Mouse (Mus musculus) thymus, postnatal 25 days (tissue): ENCODE results near the gene Ddc.
A peak's percentile ranks its signal among the peaks of the same experiment; 100 is the strongest.

Experiments
- DNase-seq: peaks from one replicate; pipeline ENCODE4 v3.0.0; 2022

Gene Ddc

DNA sequence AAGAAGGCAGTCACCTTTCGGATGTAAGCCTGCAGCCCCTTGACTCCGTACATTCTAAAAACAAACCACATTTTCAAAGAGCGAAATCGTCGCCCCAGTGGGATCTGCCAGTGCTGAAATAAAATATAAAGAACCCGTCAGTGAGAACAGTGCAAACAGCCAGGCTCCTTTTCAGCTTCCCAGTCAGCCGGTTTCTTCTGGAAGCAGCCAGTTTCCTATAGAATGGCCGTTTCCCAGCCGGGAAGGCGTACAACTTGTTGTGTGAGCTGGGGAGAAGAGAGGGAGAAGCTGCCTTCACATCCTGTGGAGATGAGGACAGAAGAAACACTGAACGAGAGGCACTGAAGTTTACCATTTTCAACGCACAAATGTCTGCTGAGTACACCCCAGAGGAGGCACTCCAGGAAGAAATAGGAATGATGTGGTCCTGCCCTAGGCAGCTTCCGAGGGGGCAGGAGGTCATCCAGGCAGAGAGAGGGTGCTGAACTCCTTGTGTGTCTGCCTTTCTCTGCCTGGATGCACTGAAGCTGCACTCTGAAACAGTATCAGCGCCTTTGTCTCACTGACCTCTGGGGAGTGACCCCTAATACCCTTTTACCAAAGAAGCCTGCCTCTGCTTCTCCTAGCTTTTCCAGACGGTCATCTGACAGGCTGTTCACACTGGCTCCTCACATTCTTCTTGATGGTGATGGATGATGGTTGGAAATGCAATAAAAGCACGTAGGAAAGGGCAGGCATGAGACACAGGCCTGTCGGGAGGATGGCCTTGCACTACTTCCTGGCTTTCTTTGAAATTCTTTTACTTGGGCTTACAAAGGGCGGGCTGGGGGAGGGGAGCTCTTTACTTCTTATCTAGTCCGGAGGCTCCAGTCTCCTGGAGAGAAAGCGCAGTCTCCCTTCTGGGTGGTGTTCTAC lies 75.5 kb downstream of the Ddc start:
- no peak for DNase-seq

DNA sequence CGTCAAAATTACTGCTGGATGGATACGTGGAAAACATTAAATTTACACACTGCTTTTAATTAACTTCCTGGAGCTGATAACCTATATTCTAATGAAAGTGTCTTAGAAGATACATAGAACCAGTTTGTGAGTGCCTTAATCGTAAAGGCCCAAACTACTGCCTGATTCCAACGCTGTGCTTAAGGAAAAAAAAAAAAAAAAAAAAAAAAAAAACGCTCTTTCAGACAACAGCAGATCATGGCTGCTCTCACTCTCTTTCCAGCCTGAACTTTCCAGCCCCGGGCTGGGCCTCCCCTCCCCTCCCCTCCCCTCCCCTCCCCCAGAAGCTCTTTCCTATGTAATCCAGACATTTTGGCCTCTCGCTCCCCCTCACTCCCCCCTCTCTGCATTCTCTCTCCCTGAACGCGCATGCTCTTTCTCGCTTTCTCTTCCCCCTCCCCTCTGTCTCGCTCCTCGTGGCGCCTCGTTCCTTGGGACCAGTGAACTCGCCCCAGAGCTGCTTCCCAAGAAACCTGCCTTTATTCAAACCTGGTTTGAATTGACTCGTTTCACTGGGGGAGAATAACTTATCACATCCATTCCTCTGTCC lies 76.5 kb downstream of the Ddc start:
- no peak for DNase-seq

DNA sequence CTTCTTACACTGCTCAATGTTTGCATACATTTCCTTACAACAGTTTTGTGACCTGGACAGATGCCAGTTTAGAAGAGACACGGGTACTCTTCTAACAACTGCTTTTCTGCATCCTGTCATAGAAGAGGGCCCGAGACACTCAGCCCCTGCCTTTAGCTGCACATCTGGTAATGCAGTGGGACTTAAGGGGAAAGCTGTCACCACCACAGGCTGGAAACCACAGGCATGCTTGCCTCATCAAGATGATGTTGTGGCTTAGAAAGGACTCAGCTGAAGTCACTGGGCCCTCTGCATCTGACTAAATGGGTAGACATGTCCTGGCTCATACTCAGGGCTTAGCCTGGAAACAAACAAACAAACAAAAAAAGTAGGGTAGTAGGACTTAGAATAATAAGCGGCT lies 77.2 kb downstream of the Ddc start:
- DNase-seq: peak; percentile 30

DNA sequence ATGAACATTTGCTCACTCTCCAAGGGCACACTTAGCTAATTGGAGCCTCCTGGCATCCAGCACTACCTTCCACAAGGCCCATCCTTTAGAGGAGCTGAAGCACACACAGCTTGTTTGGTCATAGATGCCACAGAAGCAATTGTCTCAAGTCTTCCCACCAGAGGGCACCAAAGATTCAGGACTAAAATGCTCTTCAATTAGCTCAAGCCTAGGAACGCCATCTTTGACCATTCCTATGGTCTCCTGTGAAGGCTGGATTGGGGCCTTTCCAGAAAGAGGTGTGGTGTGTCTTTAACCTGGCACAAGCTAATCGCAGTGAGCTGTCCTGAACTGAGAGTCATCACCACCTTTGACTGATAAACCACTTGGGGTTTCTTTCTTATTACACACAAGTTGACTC lies 77.7 kb downstream of the Ddc start:
- DNase-seq: peak; percentile 73

DNA sequence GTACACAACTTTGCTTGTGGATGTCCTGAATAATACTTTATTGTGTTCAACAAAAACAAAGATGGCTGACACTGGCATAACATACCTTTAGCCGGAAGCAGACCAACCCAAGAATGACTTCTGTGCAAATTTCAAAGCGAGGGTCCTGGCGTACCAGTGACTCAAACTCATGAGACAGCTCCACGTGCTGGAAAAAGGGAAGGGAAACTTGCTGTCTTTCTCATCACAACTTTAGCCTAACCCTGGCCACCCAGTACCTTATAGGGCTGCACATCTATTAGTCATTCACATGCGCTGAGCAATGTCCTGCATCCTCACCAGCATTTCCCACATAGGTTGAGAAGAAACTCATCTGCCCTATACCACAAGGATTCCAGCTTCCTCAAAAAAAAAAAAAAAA lies 78.7 kb downstream of the Ddc start:
- DNase-seq: no peak

DNA sequence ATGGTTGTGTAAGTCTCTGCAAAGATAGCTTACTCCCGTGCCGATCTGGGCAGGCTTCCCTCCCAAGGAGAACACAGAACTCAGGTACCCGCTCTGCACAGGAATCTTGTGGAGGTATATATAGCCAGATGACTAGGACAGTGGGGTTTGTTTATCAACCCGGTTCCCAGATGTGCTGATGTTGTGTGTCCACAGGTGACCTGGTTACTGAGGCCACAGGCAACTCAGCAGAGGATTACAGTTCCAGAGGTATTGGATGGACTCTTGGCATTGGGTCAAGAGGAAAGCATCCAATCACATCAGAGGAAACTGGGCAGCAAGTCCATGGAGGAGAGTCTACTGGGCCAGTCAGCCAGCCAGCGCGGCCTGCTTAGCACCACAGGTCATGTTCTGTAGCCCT lies 79.1 kb downstream of the Ddc start:
- DNase-seq: no peak

DNA sequence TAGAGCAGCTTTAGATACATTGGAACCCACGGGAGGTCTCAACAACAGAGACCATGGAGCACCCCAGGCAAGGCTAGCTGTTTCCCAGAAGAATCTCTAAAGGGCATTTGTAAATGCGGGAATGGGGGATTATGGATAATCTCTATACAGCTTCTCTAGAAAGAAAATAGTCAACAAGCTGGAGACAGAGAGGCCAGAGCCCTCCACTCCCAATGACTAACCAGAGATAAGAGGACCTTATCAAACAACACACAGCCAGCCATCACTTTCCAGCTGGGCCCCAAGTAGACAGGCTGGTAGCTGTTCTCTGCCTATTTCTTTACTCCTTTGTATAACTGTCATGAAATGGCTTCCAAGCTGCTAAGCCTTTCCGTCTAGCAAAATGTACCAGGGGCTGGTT lies 82.2 kb downstream of the Ddc start:
- DNase-seq: no peak

DNA sequence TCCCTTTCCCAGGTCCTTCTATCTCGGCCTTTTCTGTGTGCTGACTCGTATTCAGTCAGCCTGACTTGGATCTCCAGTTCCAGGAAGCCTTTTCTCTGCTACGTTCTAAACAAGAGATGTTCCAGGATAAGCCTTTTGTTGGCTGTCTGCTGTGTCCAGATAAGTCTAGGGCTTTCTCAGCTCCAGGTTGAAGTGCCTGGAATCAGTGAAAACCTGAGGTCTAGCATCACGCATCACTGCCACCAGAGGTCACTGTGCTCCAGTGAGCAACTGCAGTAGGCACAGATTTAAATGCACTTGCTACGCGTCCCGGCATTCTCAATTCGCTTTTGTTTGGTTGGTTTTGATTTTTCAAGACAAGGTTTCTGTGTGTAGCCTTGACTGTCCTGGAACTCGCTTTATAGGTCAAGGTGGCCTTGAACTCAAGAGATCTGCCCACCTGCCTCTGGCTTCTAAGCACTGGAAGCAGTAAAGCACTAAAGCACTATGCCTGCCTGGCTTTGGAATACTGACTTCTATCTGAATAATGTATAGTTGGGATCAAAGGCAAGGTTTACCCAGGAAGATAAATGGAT lies 86.0 kb downstream of the Ddc start:
- peak; percentile 77 for DNase-seq

DNA sequence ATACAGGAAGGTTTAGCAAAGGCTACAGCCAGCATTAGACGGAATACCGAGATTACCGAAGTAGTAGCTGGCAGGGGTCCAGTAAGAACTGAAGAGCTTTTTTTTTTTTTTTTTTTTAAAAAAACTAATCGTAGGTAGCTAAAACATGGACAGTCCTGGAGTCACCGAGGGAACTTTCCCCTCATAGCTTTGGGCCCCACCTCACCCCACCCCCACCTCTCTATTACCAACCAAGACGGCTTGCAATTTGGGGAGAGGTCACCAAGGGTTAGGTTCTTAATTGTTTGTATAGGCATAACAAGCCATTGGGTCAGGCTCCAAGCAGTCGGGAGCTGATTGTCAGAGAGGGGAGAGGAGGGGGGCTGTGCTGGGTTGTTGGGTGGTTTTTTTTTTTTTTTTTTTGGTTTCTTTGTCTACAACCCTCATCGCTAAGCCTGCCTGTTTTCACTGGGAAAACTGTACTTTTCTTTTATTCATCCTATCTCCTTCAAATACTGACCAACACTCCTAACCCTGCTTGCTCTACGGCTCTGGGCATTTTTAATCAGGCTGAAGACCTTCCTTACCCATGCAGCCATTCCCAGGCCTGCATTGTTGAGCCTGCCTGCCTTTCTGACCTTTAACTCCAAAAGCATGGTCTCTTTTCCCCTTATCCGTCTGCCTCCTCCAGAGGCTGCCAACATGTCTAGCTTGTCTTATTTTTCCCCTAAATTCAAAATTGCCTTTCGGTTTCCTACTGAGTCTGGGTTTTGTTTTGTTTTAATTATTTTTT lies 88.4 kb downstream of the Ddc start:
- no peak for DNase-seq

DNA sequence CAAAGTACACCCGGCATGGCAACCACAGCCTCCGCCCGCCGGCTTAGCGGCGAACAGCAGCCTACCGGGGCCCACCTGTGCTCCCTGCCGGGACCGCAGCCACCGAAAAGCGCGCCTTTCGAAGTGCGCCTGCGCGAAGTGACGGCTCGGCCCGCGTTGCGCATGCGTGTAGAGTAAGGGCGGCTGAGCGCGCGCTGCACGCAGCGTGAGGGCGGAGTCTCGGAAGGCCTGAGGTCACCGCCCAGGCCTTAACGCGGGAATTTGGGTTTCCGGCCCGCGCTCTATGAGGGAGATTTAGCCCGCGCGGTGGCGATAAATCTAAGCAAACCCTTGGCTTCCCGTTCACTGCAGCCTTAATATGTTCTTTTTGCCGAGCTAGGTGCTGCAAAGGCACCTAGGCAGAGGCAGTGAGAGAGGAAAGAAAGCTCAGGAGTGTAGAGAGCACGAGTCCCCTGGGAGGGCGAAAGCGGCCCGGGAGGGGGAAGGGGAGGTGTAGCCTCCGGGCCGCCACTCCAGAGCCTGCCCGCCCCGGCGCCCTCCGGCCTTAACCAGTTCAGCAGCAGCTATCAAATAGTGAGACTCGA lies 89.0 kb downstream of the Ddc start, which contains the start of gene Fignl1:
Fignl1 (minus strand) TSS at position 143 of the 584 bp plus-strand sequence.
- DNase-seq: peak; percentile 99

DNA sequence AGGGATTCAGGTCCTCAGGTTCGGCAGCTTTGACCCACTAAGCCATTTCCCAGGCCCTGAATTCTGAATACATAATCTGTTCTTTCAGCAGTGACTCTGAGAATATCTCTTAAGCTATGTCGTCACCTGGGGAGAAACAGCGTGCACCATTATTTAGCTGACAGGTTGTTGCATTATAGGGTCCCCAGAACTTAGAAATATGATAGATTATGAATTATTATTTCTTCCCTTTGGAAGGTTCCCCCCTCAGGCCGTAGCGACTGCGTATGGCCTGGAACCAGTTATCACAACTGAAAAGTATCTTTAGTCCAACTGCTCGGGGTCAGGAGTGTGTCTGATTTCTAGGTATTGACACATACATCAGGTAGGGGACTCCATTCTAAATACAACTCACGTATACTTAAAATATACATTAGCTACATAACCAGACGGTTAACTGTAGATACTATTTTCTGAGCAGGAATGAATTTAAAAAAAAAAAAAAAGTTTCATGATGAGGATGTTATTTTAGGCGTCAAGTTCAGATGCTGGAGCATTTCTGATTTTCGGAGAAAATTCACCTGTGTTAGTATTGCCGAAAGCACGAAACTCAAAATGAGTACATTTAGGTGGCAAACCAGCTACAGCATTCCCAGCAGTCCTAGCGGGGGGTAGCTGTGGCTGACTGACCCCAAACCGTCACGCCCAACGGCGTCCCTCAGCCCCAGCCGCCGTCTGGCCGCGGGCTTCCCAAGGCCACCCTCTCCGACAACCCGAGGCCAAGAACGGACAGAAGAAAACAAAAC lies 89.7 kb downstream of the Ddc start:
- peak; percentile 11 for DNase-seq

DNA sequence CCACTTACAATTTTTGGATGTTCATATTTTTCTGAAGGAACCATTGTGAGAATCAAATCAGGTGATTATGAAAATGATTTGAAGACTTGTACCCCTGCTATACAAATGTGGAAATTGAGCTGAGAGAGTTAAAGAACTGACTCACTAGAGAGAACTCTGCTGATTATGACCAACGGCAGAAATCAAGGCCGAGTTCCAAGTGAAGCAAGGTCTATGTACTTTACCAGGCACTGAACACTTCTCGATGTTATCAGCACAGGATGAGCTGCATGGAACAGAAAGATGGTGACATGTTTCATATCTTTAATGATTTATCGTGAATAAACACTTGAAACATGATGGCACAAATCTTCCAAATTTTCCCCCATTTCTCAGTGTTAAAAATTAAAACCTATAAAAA lies 92.0 kb downstream of the Ddc start:
- no peak for DNase-seq

DNA sequence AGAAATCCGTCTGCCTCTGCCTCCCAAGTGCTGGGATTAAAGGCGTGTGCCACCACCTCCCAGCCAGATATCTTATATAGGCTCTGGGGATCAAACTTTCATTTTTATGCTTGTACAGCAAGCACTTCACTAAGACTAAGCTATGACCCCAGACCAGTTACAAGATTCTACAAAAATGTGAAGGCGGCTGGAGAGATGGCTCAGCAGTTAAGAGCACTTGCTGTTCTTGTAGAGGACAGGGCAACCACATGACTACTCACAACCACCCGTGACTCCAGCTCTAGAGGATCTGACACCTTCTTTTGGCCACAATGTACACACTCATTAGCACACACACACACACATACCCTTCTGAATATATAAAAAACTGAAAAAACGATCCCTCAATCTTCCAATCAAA lies 93.5 kb downstream of the Ddc start:
- DNase-seq: no peak

DNA sequence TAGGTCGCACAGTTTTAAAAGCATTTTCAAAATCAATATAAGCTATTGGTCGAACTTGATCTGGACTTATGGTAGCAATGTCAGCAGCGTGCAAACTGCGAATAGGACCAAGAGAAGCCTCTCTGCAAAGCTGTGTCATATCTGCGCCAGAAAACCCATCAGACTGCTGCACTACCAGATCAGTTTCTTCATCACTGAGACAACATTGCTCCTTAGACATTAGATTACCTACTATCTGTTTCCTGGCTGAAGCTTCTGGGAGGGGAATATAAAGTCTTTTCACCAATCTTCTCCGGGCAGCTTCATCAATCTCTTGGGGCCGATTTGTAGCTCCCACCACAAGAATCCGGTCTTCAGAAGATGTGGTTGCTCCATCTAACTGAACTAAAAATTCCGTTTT lies 96.9 kb downstream of the Ddc start:
- no peak for DNase-seq

DNA sequence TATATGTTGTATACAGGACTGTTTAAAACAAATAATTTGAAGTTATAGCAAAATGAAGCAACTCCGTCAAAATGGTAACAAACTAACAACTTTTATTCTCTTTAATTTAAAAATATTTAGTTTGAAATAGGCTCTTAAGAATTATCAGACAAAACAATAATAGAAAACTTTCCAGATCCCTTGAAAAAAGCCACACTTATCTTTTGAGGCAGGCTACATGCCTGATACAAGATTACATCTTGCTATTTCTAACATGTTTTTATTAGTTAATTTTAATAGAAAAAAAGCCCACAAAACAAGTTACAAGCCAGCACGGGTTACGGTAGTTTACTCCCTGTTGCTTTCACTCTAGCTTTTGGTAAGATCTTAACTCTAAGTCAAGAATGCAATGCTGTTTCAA lies 97.6 kb downstream of the Ddc start:
- DNase-seq: no peak

DNA sequence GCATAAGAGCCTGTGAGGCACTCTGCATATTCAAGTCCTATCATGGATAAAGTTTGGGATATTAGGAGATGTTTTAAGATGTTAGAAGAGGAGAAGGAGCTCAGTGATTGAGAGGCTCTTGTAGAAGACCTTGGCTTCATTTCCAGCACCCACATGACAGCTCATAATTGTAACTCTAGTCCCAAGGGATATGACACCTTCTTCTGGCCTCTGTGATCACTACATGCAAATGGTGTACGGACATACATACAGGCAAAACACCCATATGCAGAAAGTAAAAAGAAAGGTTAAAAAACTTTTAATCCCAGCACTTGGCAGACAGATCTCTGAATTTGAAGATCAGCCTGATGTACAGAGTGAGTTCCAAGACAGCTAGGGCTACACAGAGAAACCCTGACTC lies 99.3 kb downstream of the Ddc start:
- DNase-seq: no peak

DNA sequence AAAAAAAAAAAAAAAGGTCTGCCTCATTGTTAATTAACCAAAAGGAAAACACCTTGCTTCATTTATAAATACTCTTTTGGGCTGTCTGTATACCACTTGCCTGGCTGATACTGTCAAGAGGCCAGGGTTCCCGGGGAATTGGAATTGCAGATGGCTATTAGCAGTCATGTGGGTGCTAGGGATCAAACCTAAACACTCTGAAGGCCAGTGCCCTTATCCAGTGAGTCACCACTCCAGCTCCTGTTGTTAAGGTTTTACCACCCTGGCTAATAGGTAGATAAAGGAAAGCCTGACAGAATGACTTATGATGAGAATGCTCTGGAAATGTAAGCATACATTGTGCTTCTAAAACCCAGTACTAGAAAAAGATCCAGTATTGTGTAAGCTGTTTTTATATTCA lies 103.3 kb downstream of the Ddc start:
- no peak for DNase-seq

DNA sequence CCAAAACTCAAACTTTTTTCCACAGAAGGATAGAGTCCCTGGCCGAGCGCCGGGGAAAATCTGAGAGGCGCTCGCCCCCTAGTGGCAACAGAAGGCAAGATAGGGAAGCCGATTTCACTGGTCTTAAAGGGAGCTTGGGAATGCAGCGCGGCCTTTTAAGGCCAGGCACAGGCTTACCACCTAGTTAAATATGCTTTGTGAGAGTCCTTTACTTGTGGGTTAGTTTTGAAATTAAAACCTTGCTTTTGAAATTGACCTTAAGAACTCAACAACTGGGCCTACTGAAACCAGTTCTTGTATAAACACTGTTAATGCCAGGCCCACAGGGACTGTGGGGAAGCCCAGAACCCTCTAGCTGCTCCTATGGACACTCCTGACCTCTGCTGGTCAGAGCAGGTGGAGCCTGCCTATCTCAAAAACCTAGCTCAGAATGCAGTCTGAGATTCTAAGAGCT lies 109.4 kb downstream of the Ddc start:
- peak; percentile 82 for DNase-seq

DNA sequence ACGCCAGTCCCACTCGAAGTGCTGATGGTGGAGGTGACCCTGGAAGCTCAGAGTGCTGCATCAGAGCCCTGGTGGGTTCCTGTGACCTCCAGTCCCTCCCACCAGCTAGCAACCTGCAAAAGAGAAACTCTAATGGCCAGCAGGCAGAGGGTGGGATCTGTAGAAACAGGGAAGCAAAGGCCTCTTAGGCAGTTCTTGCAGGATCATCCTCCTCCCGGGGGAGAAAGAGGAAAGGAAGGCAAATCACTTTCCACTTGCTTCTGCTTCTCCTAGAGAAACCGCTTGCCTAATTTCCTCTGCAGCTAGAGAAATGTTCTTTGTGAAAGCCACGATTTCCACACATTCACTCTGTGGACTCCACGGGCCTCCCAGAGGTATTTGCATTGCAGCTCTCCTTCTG lies 112.5 kb downstream of the Ddc start:
- no peak for DNase-seq

DNA sequence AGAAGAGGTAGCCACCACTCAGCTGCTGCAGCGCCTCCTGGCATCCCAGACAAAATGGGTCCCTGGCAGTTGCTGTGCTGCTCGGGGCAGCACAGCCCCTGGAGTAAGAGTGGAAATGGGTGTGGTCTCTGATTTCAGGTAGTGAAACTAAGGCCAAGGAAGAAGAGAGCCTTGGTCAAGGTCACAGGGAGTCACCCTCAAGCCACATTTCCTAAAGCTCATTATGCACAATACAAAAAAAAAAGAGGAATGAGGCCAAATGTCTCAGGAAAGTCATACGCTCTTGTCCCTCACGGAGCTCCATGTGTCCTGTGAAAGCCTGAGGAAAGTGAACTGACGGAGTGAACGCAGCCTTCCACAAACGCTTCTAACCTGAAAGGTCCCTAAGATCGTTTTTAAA lies 116.2 kb downstream of the Ddc start:
- no peak for DNase-seq

DNA sequence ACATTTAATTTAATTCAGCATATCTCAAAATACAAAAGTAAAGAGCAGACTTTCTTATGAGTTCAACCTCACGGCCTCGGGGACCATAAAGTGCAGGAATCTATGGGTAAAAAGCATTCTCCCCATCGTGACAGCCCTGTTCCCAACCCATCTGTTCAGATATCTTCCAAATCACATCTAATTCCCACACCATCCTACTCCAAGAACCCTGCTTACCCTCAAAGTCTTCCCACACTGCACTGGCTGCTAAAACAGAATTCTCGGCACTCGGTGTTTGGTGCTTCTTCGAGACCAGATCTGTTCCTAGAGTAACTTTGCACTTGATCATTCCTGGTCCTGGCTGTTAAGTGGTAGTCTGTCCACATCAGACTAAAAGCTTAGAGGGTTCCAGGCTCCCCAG lies 119.6 kb downstream of the Ddc start:
- no peak for DNase-seq

DNA sequence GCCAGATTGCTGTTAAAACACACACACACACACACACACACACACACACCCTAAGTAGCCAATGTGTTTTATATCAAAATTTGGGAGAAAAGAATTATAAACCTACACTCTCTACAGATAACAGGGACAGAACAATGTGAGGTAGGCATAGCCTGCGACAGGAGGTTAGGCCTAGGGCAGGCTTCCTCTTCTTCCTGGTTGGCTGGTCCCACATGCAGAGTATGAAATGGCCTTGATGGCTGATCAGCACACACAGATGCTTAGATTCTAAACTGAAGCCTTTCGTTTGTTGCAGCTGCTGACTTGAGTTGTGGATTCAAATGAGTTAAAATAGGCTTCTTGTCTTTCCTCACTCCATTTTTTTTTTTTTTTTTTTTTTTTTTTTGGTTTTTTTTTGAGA lies 120.1 kb downstream of the Ddc start:
- no peak for DNase-seq
